Mouse (Mus musculus) embryo, embryonic 9.5 days (tissue): ENCODE measurements around the gene Npc2.
A peak's percentile ranks its signal among the peaks of the same experiment; 100 is the strongest.

ENCODE experiments used
- DNase-seq: peaks from one replicate; pipeline ENCODE4 v3.0.0-alpha.2; 2017; ENCODE audit errors: extremely low spot score

Gene Npc2

DNA sequence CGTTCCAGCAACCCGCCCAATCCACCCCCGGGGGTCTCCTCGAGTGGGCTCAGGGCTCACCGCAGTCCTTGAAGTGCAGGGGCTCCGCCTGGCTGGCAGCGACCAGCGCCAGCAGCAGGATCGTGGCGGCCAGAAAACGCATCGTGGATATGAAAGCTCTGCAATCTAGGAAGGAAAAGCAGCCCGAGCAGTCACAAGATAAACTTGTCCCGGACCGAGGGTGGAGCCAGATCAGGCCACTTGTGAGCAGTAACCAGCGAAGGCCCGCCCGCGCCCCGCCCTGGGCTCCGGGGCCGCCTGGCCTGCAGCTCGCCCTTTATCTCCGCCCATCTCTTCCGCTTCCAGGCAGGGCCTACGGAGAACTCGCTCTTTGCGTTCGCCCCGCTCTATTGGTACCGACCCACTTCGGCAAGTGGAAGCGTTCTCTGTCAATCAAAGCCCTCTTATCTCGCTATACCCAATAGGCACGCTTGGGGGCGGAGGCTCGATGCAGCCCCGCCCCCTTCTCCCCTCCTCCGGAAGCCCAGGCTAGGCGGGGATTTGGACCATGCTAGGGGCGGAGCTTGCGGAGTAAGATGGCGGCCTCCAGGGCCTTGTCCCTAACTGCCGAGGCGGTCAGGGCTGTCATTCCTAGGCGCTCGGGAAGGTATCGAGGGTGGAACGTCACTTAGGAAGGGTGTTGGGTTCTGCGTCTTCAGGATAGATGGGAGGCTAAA, at the start of gene Npc2, which contains the start of gene Isca2:
Gene Npc2, minus strand, starts transcription at position 427 of the 716 bp plus-strand sequence.
Gene Isca2, plus strand, starts transcription at position 526 of the 716 bp plus-strand sequence.
- DNase-seq: peak; percentile 98

DNA sequence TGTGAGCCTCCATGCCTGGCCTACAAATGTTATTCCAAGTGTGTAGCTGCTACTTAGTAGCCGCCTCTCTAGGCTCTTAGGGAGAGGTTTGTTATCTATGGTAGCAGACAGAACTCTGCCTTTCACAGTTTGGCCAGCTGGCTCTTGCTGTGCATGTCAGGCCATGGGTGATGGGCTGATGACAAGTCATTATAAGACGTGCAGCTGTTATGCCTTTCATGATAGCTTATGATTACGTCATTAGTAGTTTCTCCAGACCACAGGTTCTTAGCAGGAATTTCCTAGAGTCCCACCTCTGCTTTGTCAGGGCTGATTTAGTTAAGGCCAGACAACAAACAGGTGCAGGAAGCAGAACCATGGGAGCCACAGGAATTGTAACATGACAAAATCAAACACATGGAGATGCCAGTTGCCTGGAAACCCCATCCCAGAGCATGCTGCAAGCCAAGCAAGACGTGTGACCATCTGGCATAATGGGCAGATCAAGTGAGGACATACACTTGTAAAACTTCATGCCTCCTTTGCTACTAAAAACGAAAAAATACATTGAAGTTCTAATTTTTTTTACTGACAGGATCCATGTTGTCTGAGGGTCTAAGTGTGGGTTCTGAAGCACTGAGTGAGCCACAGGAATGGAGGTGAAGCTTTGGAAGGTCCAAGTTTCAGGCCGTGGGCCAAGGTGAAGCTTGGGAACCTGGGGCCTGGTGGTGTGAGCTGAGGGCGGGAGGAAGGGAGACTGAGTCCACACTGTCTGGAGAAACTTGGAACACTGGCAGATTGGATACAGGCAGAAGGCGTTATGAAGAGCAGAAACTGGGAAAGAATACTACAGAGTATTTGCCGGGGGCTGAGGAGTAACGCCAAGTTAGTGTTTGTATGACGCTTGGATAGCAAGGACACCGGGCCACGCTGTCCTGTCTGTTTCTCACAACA, 46.5 kb upstream of the Npc2 start:
- no peak for DNase-seq

DNA sequence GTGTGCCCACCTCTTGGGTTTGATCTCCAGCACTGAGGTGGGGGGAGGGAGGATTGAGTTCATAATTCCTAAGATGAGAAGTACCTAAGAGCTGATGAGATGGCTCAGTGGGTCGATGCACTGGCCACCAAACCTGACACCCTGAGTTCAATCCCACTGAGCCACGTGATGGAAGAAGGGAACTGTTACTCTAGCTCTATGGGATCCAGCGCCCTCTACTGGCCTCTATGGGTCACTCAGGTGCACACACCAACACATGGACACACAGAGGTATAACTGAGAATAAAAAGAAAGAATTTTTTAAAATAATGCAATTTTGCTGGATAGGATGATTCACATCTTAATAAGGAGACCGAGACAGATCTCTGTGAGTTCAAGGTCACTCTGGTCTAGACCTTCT, 45.5 kb upstream of the Npc2 start:
- DNase-seq: no peak

DNA sequence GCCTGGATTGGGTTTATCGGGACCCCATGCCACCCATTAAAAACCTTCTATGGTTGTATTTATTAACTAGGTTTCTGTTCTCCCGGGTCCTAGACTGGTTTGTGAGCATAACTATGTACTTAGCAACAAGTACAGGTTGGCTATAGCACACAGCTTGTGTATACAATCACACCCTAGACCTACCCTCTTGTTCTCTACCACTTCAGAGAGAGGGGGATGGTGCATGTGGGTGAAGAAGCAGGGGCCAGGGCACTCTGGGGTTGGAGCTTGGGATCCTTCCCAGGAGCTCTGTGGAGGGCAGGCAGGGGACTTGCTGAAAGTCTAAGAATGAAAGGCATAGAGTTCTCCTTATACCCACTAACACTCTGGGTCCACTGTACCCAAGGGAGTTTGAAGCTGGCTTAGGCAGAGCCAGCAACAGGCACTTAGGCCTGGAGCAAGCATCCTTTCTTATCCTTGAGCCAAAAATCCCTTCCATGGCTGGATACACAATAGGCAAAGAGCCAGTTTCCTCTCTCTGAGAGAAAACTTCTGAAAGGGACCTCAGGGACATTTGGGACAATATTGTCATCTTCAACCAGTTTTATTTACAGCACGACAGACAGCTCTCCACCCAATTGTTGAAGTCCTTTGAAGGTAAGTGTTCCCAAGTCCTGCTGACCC, 41.8 kb upstream of the Npc2 start:
- DNase-seq: no peak

DNA sequence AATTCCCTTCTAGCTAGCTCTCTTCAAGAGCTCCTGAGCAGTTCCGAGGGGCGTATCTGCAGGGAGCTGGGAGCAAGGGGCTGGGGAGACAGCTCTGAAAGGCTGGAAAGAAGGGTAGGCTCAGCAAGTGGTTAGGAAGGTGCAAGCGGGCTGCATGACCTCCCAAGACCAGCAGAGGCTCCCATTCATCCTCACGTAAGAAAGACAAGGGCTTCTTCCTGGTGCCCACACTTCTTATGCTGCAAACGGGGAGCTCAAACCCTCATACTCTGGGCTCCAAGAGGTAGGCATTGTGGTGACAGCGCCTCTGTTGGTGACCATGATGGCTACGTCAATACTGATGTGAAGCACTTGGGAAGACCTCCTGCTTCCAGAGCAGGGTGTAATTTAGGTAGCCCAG, 40.8 kb upstream of the Npc2 start:
- no peak for DNase-seq

DNA sequence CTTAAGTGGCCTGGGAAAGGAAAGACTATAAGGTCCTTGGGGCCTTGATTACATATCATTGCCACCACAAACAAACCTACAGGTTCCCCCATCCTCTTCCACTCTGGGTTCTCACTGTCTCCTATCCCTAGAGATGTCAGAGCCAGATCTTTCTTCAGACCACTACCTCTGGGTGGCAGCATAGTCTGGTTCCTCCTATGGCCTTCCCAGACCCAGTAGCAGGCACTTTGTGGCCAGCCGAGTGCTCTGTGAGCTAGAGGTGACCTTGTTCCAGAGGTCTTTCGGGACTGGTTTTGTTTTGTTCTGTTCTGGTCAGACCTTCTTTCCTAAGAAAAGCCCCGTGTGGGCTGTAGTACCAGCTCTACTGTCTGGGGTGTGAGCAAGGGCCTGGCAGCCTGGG, 39.1 kb upstream of the Npc2 start:
- DNase-seq: no peak

DNA sequence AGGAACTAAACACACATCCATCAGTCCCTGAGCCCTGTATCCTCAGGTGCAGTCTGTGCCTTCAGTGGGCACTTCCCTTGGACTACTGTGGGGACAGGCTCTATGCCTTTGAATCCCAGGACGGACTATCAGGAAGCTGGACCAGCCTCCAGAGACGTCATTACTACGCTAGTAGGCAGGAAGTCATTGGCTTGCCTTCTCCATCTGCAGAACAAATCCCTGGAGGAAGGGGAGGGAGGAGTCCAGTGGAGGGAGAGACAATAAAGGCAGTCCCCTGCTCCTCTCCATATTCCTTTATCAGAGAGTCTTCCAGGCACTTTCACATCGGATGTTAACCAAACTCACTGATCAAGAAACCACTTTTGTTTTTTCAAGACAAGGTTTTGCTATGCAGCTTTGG, 38.6 kb upstream of the Npc2 start:
- no peak for DNase-seq

DNA sequence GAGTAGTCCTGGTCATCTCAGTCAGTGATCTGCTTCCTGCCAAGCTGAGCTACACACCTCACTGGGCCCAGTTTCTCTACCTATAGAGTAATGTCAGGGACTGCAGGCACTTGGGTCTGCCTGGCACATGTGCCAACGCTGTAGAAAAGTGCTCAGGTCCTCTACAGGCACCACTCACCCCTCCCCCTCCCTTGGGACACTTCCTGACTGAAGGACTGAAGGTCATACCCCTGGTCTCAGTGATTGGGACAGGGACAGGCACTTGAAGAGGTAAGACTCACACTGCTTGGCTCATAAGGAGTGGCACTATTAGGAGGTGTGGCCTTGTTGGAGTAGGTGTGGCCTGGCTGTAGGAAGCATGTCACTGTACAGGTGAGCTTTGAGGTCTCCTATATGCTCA, 37.9 kb upstream of the Npc2 start:
- no peak for DNase-seq

DNA sequence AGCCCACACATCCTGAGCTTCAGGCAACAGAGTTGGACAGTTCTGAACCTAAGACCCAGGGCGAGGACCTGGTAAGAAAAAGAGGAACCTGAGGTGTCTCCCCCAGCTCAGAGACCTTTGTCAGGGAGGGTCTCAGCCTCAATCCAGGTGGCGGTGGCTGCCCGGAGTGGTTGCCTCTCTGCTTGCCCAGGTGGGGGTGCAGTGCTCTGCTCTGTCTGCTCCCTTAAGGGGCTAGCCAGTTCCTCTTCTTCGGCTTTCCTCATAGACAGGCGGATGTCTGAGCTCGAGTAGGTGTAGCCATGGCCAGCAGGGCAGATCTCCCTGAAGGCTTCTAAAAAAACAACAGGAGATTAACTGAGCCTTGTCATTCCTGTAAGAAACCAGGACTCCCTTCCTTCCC, 36.1 kb upstream of the Npc2 start:
- DNase-seq: no peak

DNA sequence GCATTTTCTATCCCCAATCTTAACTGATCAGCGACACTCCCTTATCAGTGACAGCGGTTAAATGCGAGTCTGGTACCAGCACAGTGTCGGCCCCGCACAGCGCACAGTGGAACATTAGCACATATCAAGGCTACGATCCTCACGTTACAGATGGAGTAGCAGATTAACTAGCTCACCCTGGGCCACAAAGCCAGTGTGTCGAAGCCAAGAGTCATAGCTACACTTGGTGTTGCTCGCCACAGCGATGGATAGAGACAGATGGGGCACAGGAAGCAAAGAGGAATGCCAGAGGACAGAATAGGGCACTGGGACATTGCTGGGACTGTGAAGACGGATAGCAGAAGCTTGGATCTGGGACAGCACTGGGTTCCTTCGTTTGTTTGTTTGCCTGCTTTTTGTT, 34.4 kb upstream of the Npc2 start:
- DNase-seq: no peak

DNA sequence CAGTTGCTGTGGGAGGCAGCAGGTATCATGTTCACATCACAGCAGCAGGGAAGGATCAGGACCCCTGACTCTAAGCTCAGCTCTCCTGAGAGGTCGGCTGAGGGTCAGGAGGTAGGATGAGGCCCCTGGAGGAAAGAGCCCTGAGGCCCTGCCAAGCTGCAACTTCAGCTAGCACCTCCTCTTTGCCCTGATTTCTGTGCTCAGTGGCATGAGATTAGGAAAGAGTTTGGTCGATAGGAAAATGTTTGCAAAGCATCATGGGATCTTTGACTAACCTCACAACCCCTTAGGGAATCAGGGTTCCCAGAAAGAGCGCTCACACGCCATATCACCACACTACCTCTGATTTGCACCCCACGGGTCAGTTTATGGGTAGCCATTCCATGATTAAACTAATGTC, 33.8 kb upstream of the Npc2 start:
- DNase-seq: no peak

DNA sequence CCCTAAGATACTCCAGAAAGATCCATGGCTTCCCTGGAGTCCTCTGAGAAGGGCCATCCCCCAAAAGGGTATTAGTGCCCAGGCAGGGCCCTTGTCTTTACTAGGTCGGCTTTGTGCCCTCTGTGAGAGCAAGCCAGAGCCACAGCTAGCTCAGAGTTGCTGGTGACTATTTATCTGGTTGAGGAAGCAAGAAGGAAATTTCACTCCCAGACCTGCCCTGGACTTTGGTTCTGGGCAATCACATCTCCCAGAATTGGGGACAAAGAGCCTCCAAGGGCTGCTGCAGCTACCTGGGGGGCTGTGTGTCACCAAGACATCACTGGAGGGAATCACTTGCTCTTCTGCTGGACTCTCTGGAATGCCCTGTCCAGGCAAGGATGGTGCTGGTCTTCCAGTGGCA, 33.1 kb upstream of the Npc2 start:
- DNase-seq: no peak

DNA sequence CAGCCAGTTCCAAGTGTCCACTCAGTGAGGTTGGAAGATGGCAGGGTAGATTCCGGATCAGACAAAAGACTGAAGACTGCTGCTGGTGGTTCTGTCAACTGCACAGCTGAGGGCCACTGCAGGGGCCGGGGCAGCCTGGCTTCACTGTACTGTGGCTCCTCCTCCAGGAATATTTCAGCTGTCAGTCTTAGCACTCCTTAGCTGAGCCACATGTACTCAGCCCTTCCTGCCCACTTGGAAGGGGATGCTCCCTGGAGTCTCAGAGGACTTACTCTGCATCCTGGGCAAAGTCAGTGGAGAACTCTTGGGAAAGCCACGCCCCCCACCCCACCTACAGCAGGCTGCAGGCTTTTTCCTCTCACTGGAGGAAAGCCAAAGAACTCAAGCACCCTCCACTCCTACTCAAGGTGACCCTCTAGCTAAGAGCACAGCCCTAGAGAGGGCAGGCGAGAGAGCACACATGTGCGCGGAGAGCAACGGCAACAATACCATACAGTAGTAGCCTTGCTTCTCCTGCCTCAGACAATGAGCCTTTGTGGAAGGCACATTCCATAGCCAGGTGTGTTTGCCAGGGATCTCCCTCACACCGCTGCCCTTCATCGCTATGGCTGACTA, 32.4 kb upstream of the Npc2 start:
- DNase-seq: no peak

DNA sequence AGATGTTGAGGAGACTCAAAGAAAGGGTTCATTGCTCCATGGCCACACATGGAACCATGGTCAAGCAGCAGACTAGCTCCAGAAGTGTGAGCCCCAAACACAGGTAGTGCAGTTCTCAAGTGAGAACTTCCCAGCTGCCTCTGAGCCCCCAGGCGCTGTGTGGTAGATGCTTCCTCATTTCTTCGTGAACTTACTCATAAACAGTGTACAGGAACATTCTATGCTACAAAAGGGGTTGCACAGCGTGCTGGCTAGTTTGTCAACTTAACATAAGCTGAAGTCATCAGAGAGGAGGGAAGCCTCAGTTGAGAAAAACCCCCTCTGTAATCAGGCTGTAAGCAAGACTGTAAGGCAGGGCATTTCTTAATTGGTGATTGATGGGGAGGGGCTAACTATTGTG, 29.7 kb upstream of the Npc2 start:
- no peak for DNase-seq

DNA sequence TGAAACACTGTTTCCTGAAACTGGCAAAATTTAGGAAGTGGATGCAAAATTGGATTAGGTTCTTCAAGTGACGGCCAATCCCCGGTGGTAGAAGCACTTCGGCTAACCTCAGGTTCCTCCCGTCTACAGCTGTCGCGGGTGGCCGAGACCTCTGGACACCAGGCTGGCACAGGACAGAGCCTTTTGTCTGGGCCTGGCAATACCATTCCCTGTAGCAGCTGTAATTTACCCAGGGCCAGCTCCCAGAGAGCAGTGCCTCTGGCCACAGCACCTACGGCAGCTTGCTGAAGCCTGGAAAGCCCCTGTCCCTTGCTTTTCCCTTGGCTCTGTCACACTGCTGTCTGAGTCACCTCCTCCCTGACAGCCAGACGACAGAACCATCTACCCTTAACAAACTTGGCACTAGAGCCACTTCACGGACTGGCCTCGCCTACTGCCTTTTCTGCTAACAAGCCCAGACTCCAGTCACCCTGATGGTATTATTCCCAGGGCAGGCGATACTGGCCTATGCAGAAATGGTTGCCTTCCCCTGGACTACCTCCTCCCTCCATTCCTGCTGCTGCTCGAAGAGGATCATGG, 28.7 kb upstream of the Npc2 start:
- DNase-seq: no peak

DNA sequence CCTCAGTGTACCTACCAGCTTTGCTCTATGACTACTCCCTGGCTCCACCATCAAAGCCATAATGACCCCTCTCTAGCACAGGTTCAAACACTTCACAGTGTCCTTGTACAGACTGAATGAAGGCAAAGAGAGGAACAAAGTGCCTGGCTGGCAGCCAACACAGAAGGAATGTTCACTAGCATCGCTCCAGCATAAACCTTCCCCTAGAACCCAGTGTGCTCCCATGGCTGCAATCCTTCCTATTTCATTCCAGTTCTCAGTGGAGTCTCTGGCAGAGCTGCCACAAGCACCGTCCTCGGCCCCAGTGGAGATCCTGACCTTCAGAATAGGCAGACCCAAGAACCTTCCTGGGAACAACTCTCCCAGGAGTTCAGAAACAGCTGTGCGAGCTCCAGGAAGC, 27.5 kb upstream of the Npc2 start:
- DNase-seq: no peak

DNA sequence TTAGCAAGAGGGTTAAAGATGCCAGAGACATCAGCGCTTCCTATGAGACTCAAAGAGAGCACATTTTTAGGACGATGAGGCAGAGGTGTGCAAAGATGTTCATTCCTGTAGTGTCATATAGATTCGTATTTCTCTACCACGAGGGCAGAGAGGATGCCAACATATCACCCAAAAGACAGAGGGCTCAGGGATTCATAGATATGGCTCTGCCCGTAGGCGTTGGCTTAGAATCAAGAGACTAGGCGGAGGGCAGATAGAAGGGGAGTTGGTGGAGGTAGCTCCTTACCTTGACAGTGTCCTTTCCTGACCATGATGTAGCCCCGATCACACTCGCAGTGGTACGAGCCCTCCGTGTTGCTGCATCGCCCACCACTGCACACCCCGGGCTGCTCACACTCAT, 26.1 kb upstream of the Npc2 start:
- DNase-seq: no peak

DNA sequence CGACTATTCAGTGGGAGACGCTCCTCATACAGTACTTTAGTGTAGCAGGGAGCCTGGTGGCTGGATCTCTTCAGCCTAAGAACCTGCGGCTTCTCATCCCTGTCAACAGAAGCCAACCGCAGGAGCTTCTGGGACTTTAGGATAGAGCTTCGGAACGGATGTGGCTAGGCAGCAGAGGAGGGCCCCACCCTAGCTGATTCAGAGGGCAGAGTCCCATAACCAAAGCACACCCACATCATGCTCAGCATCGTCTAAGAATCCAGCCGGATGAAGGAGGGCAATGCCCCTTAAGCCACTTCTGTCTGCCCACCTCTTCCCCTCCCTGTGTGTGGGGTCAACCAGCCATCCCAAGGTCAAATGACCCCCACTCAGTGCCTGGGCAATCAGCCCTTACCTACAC, 21.7 kb upstream of the Npc2 start:
- DNase-seq: no peak

DNA sequence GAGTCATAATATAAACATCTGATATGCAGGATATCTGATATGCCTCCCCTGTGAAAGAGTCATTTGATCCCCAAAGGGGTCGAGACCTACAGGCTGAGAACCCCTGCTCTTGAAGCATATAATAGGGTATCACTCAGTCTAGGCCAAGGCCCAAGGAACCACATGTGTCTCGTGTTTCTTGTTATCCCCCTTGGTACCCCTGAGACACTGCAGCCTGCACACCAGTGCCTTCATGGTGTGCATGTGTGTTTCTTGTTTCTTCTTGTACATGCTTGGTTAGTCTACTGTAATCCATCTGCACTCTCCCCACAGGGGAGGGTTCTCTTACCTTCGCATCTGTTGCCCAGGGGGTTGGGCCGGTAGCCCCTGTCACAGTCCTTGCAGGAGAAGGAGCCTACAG, 19.7 kb upstream of the Npc2 start:
- no peak for DNase-seq

DNA sequence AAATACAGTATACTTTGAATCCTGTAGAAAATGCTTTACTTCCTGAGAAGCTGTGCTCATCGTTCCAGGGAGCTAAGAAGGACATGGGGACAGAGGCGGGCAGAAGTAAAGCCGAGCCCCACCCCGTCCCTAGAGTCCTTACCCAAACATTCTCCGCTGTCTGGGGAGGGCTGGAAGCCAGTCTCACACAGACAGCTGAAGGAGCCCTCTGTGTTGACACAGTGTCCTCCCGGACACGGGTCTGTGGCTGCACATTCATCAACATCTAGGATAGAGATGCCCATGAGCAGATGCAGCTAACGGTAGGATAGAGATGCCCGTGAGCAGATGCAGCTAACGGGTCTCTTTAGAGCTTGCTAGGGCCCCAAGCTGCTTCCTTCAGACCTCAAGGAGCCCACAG, 17.9 kb upstream of the Npc2 start:
- DNase-seq: no peak

DNA sequence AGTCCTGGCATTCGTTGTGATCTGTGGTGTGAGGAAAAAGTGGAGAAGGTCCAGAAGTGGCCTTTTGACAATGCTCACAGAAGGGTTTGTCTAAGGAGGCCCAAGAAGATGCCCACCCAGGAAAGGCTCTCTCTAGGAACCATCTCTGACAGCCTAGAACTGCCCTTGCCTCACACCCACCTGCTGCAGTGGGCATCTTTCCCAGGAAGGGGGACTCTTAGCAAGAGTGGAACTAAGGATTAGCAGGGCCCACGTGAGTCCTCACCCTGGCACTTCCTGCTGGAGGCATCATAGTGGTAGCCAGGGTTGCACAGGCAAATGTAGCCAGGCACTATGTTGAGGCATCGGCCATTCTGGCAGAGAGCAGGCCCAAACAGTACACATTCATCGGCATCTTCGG, 13.1 kb upstream of the Npc2 start:
- no peak for DNase-seq
